Mouse (Mus musculus): ENCODE data around the gene Gse1.

DNA sequence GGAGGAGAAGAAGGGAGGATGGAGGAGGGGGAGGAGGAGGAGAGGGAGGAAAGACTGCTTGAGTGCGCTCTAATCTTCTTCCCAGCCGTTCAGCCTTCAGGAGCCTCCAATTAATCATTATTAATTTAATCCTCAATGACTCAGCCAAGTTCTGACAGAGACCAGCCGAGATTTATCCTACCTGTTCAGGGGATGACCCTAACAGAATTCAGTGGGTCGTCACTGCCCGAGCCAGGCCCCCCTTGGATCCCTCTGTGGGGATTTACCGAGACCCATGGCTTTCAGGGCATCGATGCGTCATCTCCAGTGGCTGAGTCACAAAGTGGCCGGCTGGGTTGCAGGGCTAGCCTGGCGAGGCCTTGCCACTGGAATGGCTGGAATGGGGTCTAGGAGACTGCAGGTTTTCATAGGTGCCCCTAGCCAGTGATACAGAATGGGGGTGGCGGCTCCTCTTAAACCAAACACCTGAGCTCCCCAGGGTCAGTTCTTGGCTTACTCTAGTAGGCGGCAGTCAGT is 90.3 kb downstream of the Gse1 start:
- TF ChIP-seq TAL1 (IDR thresholded peaks at IDR 0.05; ENCODE audit: low read length) (no peak), GATA1 (IDR thresholded peaks at IDR 0.05; ENCODE audit: low read length) (no peak)
